Mouse (Mus musculus): Measurements from ENCODE around the gene Cngb1.

Gene Cngb1

DNA sequence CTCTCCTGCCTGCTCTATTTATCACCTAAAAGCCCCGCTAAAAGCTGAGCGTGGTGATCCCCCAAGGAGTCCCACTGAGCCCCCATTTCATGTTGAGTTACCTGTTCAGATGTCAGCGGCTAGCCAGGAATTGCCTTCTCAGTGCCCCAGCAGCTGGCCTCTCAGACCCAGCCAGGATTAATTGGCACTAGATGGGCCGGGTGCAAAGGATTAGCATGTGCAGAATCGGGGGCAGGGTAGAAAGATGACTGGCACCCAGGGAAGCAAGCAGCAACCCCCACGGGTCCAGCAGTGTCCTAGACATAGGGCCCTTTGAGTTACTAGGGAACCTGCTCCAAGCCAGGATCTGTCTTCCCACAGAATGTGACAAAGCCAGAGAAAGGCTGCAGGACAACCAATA is at the start of gene Cngb1:
Cngb1 (minus strand) TSS at position 155 of the 400 bp plus-strand sequence.
- no peak for DNase-seq (ENCODE audit: low read depth, low spot score)

DNA sequence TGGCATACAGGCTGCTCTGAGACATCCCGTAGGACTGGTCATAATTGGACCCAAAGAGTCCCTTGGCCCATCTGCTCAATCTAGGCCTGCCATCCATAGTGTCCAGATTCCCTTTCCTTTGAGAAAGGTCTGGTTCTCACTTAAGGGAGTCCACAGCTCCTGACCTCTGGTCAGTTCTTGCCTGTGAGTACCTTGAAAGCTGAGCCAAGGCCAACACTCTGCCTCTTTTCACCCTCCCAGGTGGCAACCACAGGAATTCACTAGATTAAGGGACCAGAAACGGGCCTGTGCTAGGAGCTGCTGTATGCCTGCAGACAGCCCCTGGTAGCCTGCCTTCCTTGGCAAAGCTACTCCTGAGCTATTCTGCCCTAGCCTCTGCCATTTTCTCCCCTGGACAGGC is 48.2 kb upstream of the Cngb1 start:
- DNase-seq (ENCODE audit: low read depth, low spot score): no peak

- no peak for DNase-seq (ENCODE audit: low read depth, low spot score)
These were observed 46.8 kb upstream of the Cngb1 start for GRCm38 (mm10) chr8:95352871-95353866.

GRCm38 (mm10) chr8:95352151-95352870 is 45.9 kb upstream of the Cngb1 start, which contains the start of gene Mmp15:
Mmp15 (plus strand) TSS chr8:95352268.
- DNase-seq (ENCODE audit: low read depth, low spot score): no peak

DNA sequence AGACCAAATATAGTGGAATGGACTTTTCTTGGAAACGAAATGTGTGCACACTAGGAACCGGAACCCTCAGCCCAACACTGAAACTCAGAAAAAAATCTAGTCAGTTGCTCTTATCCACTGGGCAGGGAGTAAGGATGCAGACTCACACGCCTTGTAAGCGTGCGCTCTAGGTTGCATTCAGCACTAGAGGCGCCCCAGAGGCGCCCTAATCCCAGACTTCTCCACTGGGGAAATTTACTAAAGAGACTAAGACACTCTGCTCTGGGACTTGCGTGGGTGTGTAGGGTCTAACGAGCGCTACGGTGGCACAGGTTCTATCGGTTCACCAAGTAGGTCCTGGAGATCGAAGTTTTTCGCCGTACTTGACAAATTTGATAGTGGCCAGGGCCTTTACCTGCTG is 45.1 kb upstream of the Cngb1 start:
- peak; percentile 33 for DNase-seq (ENCODE audit: low read depth, low spot score)

GRCm38 (mm10) chr8:95348811-95349630 is 42.6 kb upstream of the Cngb1 start:
- peak; percentile 69 for DNase-seq (ENCODE audit: low read depth, low spot score)

DNA sequence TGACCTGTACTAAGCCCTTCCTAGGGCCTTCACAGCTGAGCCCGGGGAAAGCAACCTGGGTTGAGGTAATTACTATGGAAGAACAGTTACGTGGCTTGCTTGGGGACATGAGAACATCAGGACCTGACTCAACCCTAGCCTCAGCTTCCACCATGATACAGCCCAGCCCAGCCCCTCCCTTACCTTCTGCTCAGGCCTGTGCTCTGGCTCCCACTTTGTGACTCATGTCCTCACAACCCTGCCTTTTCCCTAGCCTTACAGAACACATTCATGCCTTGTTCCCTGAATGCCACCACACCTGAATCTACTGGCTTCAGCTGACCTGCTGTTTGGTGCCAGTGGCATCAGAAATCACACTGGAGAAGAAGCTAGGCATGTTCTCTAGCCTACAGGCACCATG is 42.0 kb upstream of the Cngb1 start:
- DNase-seq (ENCODE audit: low read depth, low spot score): no peak

GRCm38 (mm10) chr8:95346643-95347545 is 40.5 kb upstream of the Cngb1 start:
- DNase-seq (ENCODE audit: low read depth, low spot score): no peak

DNA sequence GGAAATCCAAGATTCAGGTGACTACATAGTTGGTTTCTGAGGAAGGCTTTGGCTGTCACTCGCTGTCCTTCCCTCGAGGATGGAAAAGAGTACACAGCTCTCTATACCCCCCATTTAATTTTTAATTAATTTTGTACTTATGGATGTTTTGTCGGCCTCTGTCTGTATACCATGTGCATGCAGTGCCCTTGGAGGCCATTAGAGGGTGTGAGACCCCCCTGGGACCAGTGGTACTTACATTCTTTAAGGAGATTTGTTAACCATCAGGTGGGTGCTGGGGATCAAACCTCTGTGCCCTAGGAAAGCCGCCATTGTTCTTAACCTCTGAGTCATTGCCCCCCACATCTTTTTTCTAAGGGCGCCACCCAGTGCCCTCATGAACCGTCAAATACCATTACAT is 38.3 kb upstream of the Cngb1 start:
- no peak for DNase-seq (ENCODE audit: low read depth, low spot score)

- DNase-seq (ENCODE audit: low read depth, low spot score): no peak
These were observed 35.3 kb upstream of the Cngb1 start for GRCm38 (mm10) chr8:95341721-95342120.

DNA sequence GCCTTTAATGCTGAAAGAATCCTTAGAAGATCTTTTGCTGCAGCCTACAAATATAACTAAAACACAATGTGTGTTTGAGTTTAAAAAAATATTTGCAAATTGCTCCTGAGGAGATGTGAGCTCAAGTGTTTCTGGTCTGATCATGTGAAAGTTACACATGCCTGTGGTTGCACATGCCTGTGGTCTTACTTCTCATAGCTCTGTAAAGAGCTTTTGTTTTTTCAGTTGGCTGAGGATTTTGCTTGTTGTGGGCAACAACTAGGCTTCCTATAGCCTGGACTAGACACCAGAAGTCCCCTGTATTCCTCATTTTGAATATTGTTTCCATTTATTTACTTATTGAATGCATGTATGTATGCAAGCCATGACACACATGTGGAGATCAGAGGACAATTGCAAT is 30.0 kb upstream of the Cngb1 start:
- no peak for DNase-seq (ENCODE audit: low read depth, low spot score)

DNA sequence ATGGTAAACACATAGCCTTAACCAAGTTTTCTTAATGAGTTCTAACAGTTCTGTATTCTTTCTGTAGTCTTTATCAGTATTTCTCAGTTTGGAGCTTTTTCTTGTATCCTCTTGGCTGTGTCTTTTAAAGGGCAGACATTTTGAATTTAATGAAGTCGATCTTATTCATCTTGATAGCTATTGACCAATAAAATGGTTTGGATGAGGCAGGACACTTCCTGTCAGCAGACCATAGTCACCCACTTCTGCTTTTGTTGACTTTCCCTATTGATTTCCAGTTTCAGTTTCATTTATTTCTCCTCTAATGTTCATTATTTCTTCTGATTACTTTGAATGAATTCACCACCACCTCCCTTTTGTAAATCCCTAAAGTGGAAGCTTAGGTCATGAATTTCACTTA is 29.3 kb upstream of the Cngb1 start:
- DNase-seq (ENCODE audit: low read depth, low spot score): no peak

- no peak for DNase-seq (ENCODE audit: low read depth, low spot score)
These were observed 26.2 kb upstream of the Cngb1 start for GRCm38 (mm10) chr8:95332437-95333199.

DNA sequence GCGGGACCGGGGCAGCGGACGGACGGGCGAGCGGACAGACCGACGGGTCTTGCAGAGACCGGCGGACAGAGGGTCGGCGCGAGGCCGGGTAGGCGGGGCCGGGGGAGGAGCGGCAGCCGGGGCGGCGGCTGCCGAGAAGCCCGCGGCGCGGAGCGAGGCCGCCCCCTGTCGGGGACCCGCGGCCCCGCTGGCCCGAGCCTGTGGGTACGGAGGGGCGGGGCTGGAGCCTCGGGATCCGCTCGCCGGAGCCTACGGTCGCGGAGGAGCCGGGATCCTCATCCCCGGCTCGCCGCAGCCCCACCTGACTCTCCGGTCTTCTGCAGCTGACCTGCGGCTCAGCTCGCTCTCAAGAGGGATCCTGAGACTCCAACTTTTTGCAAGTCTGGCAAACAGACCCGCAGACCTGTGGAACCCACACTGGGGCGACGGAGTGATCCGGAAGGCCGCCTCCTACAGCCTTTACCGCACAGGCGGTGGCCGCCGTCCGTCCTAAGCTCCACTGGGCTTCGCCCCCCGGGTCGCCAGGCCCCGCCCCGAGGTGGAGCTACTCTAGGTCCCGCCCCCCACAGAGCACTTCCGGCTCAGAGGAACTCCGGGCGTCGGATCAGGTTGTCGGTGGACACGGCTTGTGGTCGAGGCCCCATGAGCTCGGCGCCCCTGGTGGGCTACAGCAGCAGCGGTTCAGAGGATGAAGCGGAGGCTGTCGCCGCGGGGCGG is 25.5 kb upstream of the Cngb1 start, which contains the start of the genes Zfp319 and Usb1:
Zfp319 (minus strand) TSS at position 231 of the 717 bp plus-strand sequence.
Usb1 (plus strand) TSS at position 565 of the 717 bp plus-strand sequence.
- peak; percentile 72 for DNase-seq (ENCODE audit: low read depth, low spot score)

GRCm38 (mm10) chr8:95331156-95331719 is 24.9 kb upstream of the Cngb1 start:
- no peak for DNase-seq (ENCODE audit: low read depth, low spot score)

DNA sequence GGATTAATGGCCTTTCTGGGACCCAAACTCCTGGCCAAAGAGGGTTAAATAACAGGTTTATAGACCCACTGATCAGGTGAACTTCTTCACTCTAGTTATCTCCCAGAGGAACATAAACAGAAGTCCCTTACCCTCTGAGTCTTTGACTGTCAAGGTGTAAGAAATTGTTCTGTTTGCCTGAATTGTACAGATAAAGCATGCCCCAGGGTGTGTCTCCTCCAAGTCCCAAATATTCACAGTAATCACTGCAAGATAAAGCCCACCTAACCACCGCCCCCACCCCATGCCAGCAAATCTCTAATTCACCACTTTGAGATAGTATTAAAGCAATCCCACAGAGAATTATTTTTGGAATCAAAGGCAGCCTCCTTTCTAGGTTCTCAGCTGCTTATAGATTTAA is 24.0 kb upstream of the Cngb1 start:
- DNase-seq (ENCODE audit: low read depth, low spot score): no peak

DNA sequence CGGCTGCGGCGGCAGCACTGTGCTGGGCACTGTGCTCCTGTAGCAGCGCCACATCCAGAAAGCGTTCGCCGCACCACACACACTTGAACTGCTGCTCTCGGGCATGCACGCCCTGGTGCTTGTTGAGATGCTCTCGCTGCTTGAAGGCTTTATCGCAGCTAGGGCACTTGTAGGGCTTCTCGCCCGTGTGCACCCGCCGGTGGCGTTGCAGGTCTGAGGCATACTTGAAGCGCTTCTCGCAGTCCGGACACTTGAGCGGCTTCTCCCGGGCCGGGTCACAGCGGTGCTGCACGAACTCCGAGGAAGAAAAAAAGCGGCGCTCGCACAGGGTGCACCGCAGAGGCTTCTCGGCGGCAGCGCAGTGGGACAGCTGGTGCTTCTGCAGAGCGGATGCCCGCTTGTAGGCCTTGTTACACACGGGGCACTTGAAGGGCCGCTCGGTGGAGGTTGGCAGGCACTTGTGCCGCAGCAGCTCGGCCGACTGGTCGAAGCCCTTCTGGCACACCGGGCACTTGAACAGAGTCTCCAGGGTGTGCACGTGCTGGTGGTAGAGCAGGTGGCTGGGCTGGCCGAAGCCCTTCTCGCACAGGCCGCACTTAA is 21.6 kb upstream of the Cngb1 start:
- DNase-seq (ENCODE audit: low read depth, low spot score): no peak

DNA sequence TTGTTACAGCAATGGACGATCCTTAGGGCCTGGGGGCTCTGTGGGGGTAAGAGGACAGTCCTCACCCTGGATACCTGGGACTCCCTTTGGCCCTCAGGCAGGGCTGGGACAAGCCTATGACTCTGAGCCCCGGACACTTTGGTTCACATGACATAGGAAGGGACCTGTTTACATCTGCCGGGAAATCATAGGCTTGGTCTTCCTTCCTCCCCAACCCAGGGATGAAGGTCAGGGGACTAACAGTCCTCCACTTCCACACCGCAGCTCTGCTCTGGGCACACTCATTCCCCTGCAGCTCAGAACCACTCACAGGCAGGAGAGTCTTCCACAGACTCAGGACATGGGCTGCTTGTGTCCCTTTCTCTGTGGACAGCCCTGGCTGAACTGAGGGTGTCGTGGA is 20.4 kb upstream of the Cngb1 start:
- DNase-seq (ENCODE audit: low read depth, low spot score): no peak

Data from telencephalon, adult 2 months (tissue).